Mouse (Mus musculus) liver, adult 10 weeks (tissue): ENCODE measurements around the gene Tekt3. TPM values are rescaled to one million over a fixed set of nuclear protein-coding genes. Genes with fewer than 3 reads are reported as not detected.

Source experiments
- polyA plus RNA-seq: library from polyadenylated mRNA; stranded (reverse); fragments of 350-450 nt; fragmentation: Illumina TruSeq; extraction: RNeasy Lipid Tissue Mini Kit (QIAGEN cat#74804); gene quantifications from one replicate; pipeline ENCODE4 v1.2.3, GENCODE M21; 2014; ENCODE audit warnings: low read depth, low replicate concordance

The Tekt3 gene
- polyA plus RNA-seq = not detected

DNA sequence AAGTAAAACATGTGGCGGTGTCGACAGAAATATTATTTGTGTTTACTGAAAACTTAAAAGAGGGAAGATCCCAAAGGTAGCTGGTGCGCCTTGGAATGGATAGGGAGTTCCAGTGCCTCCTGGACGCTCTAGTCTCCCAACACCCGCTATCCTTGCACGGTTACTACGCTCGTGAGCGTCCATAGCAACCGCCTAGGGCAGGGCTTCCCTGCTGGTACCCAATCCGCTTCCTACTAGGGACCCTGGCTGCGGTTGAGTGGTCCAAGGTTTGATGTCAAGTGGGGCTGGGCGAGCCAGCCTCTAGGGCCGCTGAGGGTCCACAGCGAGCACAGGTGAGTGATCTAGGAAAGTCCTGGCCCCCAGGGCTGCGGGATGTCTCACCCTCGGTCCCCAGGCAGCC is at the start of gene Tekt3:
Gene Tekt3 (plus strand): TSS at position 209 of the 400 bp plus-strand sequence.

DNA sequence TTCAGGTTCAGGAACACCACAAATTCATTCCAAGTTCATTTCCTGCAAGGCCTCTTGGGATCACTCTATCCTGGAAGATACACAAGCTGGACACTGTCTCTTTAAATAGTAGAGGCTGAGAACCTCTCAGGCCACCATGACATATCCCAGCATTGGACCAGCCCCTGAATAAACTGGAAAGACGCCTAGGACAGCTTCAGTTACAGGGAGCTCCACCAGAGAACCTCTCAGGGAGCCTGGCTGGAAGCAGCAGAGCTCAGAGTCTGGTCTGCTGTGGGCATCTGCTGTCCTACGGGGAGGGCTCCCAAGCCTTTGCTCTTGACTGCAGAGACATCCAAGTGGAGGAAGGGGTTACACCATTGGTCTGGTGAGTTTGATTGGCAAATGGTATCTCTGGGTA is 67.3 kb downstream of the Tekt3 start, which contains the start of gene Pmp22:
Gene Pmp22 (plus strand): TSS at position 199 of the 400 bp plus-strand sequence.

Other genes with a start within 250 kb of the Tekt3 start
- 0.11 TPM for gene Trim16, start 241.4 kb upstream of the Tekt3 start, polyA plus RNA-seq
- not detected for gene Fbxw10, start 214.6 kb upstream of the Tekt3 start, polyA plus RNA-seq
- gene Tvp23b, start 182.2 kb upstream of the Tekt3 start, polyA plus RNA-seq = 46.5 TPM
- gene Cdrt4, start 110.5 kb upstream of the Tekt3 start, polyA plus RNA-seq = not detected
- 5.1 TPM for gene Pmp22, start 67.3 kb downstream of the Tekt3 start, polyA plus RNA-seq